Mouse (Mus musculus) heart, embryonic 16.5 days (tissue): ENCODE measurements at regions not wholly inside any gene's neighbourhood (a gene's known extent, or its start where the extent isn't known, plus 50 kb on each side); places are given as distances from the start of the nearest gene placed in this dataset.

Source experiments
- ATAC-seq: fragments of 200-750 bp; cut with Nextera tagmentation; replicated peaks from 2 replicates; pipeline ENCODE4 v1.8.0; 2017; ENCODE audit warnings: moderate number of reproducible peaks; ENCODE audit not compliant: insufficient read depth, low FRiP score; ENCODE audit errors: extremely low read depth
- H3K27ac ChIP-seq: fragments of 300-500 bp; sonication (generic); 2 replicates; pipeline ENCODE4 v1.5.1; 2014; ENCODE audit warnings: mild to moderate bottlenecking, low read length, control low read depth, moderate library complexity
- H3K27me3 ChIP-seq: fragments of 300-500 bp; sonication (generic); 2 replicates; pipeline ENCODE4 v1.6.1; 2014; ENCODE audit warnings: low read length, mixed read lengths; ENCODE audit not compliant: control insufficient read depth, insufficient read depth
- H3K36me3 ChIP-seq: fragments of 300-500 bp; sonication (generic); 2 replicates; pipeline ENCODE4 v1.6.1; 2014; ENCODE audit not compliant: control insufficient read depth, insufficient read depth
- H3K4me1 ChIP-seq: fragments of 300-500 bp; sonication (generic); 2 replicates; pipeline ENCODE4 v1.6.1; 2014; ENCODE audit warnings: low read length, mixed read lengths; ENCODE audit not compliant: control insufficient read depth, insufficient read depth
- H3K4me2 ChIP-seq: fragments of 300-500 bp; sonication (generic); 2 replicates; pipeline ENCODE4 v1.6.1; 2014; ENCODE audit warnings: low read depth, mild to moderate bottlenecking, control low read depth, low read length
- H3K4me3 ChIP-seq: fragments of 300-500 bp; sonication (generic); 2 replicates; pipeline ENCODE4 v1.5.1; 2014; ENCODE audit warnings: mild to moderate bottlenecking, control low read depth, low read length
- H3K9ac ChIP-seq: fragments of 300-500 bp; sonication (generic); 2 replicates; pipeline ENCODE4 v1.6.1; 2014; ENCODE audit warnings: low read length, control low read depth
- H3K9me3 ChIP-seq: fragments of 300-500 bp; sonication (generic); replicated peaks from 2 replicates; pipeline ENCODE4 v1.6.1; 2016; ENCODE audit warnings: low read length; ENCODE audit not compliant: control insufficient read depth
- WGBS: fragments of 180-500 bp; shearing (Covaris S2); extraction: QIAGEN DNeasy Blood & Tissue Kit; methylation state at CpG from one replicate; pipeline ENCODE4 v1.1.7; 2014; 5-methylcytosine and 5-hydroxymethylcytosine counted together

DNA sequence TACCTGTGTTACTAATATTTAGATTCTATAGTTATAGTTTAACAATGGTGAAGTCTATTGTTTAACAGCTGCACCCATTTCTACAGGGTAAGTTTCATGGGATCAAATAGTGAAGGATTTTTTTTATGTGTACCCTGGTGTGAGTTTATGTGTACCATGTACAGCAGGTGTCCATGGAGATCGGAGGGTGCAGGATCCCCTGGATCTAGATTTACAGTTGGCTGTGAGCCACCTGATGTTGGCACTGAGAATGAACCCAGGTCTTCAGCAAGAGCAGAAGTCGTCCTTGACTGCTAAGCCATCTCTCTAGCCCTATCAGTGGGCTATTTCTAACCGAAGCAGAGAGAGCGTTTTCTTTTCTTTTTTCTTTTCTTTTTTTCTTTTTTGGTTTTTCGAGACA is 162.4 kb upstream of the Lef1 start:
- no peaks in the 10 kb centered on the region for H3K9me3 ChIP-seq
- ATAC-seq, result no peak
- H3K27ac ChIP-seq, result peak overlapping the region; percentile 55; the same call in 1 of the 2 replicates
- WGBS, result 73% methylated on average over 5 of the region's 5 CpGs
- H3K4me3 ChIP-seq, result no peak overlapping the region
- peaks cover 5% of the 10 kb centered on the region for H3K4me1 ChIP-seq
- no peaks in the 10 kb centered on the region for H3K36me3 ChIP-seq
- no peaks in the 10 kb centered on the region for H3K27me3 ChIP-seq
- no peak overlapping the region for H3K4me2 ChIP-seq
- H3K9ac ChIP-seq, result no peak overlapping the region

DNA sequence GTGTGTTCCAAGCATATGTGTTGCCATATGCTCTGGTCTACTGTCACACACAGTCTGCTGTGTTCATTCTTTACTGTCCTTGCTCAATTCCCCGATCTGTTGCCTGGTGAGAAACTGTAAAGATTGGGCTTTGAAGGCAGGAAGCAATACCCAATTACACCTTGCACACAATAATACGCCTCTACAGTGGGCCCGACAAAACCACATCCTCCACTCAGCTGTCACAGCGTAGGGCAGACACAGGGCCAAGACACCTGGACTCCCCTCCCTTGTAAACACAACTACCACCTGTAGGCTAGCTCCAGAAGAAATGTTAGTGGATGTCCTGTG is 163.0 kb upstream of the Lef1 start:
- WGBS, result 84% methylated on average over 4 of the region's 4 CpGs

GRCm38 (mm10) chr3:130946576-130947276 is 163.5 kb upstream of the Lef1 start:
- Histone ChIP-seq H3K9me3 (no peaks in the 10 kb centered on the region), H3K9ac (peak overlapping the region; percentile 73), H3K4me3 (peak overlapping the region; percentile 50; the same call in 1 of the 2 replicates), H3K27me3 (no peaks in the 10 kb centered on the region), H3K4me2 (peak overlapping the region; percentile 70), H3K36me3 (no peaks in the 10 kb centered on the region), H3K27ac (peak overlapping the region; percentile 75), H3K4me1 (peaks cover 5% of the 10 kb centered on the region)
- 74% methylated on average over 14 of the region's 14 CpGs for WGBS
- peak; percentile 55 for ATAC-seq

More for the DNA sequence above, 163.0 kb upstream of the Lef1 start:
- Histone ChIP-seq H3K36me3 (no peaks in the 10 kb centered on the region), H3K27ac (peak overlapping the region; percentile 75; the same call in 1 of the 2 replicates), H3K4me1 (peaks cover 5% of the 10 kb centered on the region), H3K4me3 (no peak overlapping the region), H3K9ac (no peak overlapping the region), H3K27me3 (no peaks in the 10 kb centered on the region), H3K9me3 (no peaks in the 10 kb centered on the region), H3K4me2 (no peak overlapping the region)
- ATAC-seq, result peak; percentile 54

DNA sequence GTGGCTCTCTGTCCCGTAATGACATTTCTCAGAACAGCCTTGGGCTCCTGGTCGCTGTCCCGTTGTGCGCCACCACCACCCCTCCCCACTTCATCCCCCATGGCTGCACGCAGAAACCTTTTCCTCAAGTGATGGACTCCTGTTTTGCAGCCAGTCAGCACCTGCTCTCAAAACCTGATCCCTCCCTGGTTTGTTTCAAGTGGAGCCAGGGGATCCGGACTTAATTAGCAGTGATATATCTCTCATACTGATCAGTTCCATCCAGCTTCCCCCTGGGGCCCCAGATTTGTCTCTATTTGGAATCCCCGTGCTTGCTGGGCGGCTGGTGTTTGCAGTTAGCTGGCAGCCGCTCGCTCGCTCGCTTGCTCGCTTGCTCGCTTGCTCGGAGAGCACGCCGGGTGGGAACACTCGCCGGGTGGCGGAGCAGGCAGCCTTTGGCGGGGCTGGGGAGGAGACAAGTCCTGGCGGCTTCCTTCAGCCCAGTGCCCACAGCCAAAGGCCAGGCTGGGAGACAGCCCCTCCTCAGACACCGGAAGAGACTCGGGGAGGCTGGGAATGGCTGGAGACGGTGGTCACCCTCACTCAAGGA is 164.3 kb upstream of the Lef1 start:
- H3K4me1 ChIP-seq, result peaks cover 5% of the 10 kb centered on the region
- peak overlapping the region; percentile 70 for H3K4me2 ChIP-seq
- ATAC-seq, result peak; percentile 49; the same call in 1 of the 2 replicates
- no peaks in the 10 kb centered on the region for H3K36me3 ChIP-seq
- peak overlapping the region; percentile 75 for H3K27ac ChIP-seq
- no peaks in the 10 kb centered on the region for H3K27me3 ChIP-seq
- peak overlapping the region; percentile 50 for H3K4me3 ChIP-seq
- H3K9me3 ChIP-seq, result no peaks in the 10 kb centered on the region
- WGBS, result under 1% methylated on average over 25 of the region's 25 CpGs
- H3K9ac ChIP-seq, result peak overlapping the region; percentile 73

DNA sequence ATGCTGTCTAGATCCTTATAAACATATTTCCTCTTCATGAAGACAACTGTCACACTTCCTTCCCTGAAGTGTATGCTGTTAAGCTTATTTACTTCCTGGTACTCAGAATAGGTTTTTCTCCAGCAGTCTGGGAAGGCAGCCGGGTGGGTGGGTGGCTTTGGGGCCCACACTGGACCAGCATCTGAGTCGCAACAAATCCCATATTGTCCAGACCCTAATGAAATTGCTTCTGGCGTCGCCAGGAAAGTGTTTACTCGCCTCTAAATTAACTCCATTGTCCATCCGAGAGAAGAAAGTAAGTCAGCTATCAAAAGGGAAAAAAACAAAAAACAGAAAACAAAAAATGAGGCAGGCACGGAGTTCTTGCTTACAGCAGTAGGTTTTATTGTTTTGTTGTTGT is 164.9 kb upstream of the Lef1 start:
- Histone ChIP-seq H3K36me3 (no peaks in the 10 kb centered on the region), H3K27me3 (no peaks in the 10 kb centered on the region), H3K4me2 (peak overlapping the region; percentile 70), H3K9me3 (no peaks in the 10 kb centered on the region), H3K4me3 (peak overlapping the region; percentile 50), H3K9ac (peak overlapping the region; percentile 73), H3K4me1 (peaks cover 5% of the 10 kb centered on the region), H3K27ac (peak overlapping the region; percentile 75)
- ATAC-seq, result no peak
- 35% methylated on average over 7 of the region's 7 CpGs for WGBS

DNA sequence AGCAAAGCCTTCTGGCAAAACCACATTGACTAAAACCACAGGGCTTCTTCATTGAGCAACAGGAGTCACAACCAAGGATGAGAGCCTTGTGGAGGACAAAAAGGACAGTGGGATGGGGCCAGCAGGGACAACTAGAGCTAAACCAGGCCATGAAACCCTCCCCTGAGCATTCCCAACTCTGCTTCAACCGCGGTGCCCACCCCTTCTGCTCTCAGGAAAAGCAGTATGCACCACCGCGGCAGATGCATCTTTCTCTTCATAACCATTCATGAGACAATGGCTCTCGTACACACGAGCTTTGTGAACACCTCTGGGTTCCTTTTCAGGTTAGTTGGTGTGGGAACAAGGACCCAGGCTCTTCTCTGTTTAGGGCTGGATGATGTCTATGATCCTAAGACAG is 166.0 kb upstream of the Lef1 start:
- no peaks in the 10 kb centered on the region for H3K27me3 ChIP-seq
- no peaks in the 10 kb centered on the region for H3K36me3 ChIP-seq
- no peak overlapping the region for H3K27ac ChIP-seq

GRCm38 (mm10) chr3:130942947-130943630 is 167.2 kb upstream of the Lef1 start:
- no peak overlapping the region for H3K4me2 ChIP-seq
- no peaks in the 10 kb centered on the region for H3K9me3 ChIP-seq
- no peak overlapping the region for H3K9ac ChIP-seq
- ATAC-seq, result no peak
- no peak overlapping the region for H3K27ac ChIP-seq
- no peaks in the 10 kb centered on the region for H3K27me3 ChIP-seq
- 73% methylated on average over 8 of the region's 8 CpGs for whole genome bisulfite sequencing
- H3K4me1 ChIP-seq, result peaks cover 5% of the 10 kb centered on the region
- H3K4me3 ChIP-seq, result no peak overlapping the region
- no peaks in the 10 kb centered on the region for H3K36me3 ChIP-seq

More for the DNA sequence above, 166.0 kb upstream of the Lef1 start:
- WGBS, result 92% methylated on average over 6 of the region's 6 CpGs
- no peak overlapping the region for H3K4me2 ChIP-seq
- H3K9ac ChIP-seq, result no peak overlapping the region
- H3K4me1 ChIP-seq, result peaks cover 5% of the 10 kb centered on the region
- H3K9me3 ChIP-seq, result no peaks in the 10 kb centered on the region
- no peak for ATAC-seq
- H3K4me3 ChIP-seq, result no peak overlapping the region

DNA sequence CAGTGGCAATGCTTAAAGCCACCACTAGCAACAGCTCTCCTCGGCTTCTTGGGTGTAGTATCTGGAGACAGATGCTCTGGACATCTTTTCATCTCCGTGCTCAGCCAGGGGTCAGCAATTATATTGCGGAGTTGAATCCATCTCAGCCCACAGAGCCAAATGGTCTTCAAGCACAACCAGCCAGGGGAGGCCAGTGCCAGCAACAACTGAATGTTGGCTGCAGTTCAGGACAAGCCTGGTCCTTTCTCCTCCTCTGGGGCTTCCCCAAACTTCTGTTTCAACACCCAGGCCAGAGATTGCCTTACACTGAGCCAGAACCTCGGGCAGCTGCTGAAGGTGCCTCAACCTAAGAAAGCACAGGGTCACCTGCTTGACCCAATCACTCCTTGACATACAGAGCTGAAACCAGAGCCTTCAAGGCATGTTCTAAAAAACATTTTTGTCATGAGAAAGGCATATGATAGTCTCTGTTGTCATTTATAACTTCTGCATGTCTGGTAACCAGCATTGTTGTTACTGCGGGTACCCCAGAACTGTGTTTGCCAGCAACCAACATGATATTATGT is 169.9 kb upstream of the Lef1 start:
- Histone ChIP-seq H3K4me1 (peaks cover 3% of the 10 kb centered on the region), H3K27me3 (no peaks in the 10 kb centered on the region), H3K4me3 (no peak overlapping the region), H3K9me3 (no peaks in the 10 kb centered on the region), H3K4me2 (no peak overlapping the region), H3K27ac (no peak overlapping the region), H3K9ac (no peak overlapping the region), H3K36me3 (no peaks in the 10 kb centered on the region)
- ATAC-seq, result no peak; the same call in 1 of the 2 replicates
- WGBS, result 67% methylated on average over 5 of the region's 5 CpGs

DNA sequence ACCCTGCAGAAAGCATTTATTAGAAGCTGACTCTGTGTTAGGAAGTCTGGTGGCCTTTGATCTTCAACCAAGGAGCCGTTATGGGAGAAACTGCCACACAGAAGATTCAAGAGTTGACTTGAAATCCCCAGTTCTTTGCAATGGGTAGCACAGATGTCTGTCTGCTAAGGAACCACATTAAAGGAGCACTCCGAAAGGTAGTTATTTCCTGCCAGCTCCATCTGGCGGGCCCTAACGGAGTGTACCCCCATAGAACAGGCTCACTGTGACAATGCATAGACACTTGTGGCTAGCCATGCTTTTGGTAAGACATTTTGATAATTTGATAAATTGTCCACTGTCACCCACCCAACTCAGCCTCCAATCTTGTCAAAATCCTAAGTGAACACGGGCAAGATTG is 173.3 kb upstream of the Lef1 start:
- Histone ChIP-seq H3K9me3 (no peaks in the 10 kb centered on the region), H3K4me3 (no peak overlapping the region), H3K27ac (no peak overlapping the region; the same call in 1 of the 2 replicates), H3K36me3 (no peaks in the 10 kb centered on the region), H3K4me2 (no peak overlapping the region), H3K4me1 (peaks cover 5% of the 10 kb centered on the region), H3K9ac (no peak overlapping the region), H3K27me3 (no peaks in the 10 kb centered on the region)
- ATAC-seq, result peak; percentile 42; the same call in 1 of the 2 replicates
- WGBS, result 80% methylated on average over 5 of the region's 5 CpGs
